Mouse (Mus musculus) ES-Bruce4 (cell line): ENCODE measurements around the gene Cd247.

ENCODE experiments used
- CTCF ChIP-seq: IDR thresholded peaks from one replicate; pipeline ENCODE4 v1.8.1; 2011; ENCODE audit warnings: low read depth, low read length
- EP300 ChIP-seq: IDR thresholded peaks from 2 replicates; pipeline ENCODE4 v1.6.1; 2011; ENCODE audit warnings: low read depth, low read length; ENCODE audit not compliant: insufficient read depth
- POLR2A ChIP-seq: IDR thresholded peaks from one replicate; pipeline ENCODE4 v1.8.1; 2011; ENCODE audit warnings: low read length; ENCODE audit not compliant: insufficient read depth

DNA sequence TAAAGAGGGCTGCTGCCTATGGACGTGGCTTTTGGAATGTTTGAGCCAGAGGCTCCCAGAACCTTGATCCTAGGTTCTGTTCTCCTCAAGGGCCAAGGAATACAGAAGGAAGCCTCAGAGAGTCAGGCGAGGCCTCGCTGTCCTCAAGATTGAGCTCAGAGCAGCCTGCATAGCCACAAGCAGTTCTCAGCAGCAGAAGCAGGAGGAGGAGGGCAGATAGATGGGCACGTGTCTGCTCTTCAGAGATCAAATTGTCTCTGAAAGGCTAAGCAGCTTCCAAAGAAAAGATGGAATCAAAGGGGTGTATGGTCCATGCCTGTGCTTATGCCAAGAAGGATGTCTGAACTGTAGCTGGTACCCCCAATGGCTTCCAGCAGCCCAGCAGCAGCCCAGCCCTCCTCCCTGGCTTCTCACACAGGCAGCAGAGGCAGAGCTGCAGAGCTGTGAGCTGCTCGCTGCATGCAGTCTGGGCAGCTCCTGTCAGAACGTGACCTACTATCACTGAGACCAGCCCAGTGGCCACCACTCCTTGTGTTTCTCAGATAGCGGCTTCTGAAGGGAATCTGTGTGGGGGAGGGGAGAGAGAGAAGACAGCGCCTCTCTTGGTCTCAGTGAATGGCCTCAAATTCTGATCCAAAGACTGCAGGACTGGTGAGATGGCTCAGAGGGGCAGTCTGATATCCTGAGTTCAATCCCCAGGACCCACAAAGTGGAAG, 29.8 kb downstream of the Cd247 start:
- TF ChIP-seq CTCF = no peak
- no peak for TF ChIP-seq POLR2A
- no peak for TF ChIP-seq EP300
